Mouse (Mus musculus) adrenal gland, adult (tissue): Measurements from ENCODE around the gene Gm20869.
"Not testable (repeated sequence)": the region's sequence is repeated elsewhere in the genome, so short reads cannot be mapped to it uniquely, and the experiment has no call there.

ENCODE experiments used
- DNase-seq, 2 experiments: peaks; one replicate each; pipeline ENCODE4 v3.0.0; 2022 to 2023; ENCODE audit warnings: low spot score in 1 of 2; ENCODE audit not compliant: inconsistent age in 2 of 2

The Gm20869 gene

GRCm38 (mm10) chrY:71469149-71469548, at the start of gene Gm20869:
Gene Gm20869, plus strand, starts transcription at chrY:71469449.
- not testable (repeated sequence) for DNase-seq
